Mouse (Mus musculus): ENCODE results near the gene Cpeb3.

The Cpeb3 gene

GRCm38 (mm10) chr19:37084546-37084945, 123.9 kb downstream of the Cpeb3 start:
- no peak for DNase-seq (ENCODE audit: low spot score)

- no peak for DNase-seq (ENCODE audit: low spot score)
Observed at GRCm38 (mm10) chr19:37081467-37081866, 126.9 kb downstream of the Cpeb3 start.

- no peak for DNase-seq (ENCODE audit: low spot score)
Observed at GRCm38 (mm10) chr19:37079151-37079550, 129.2 kb downstream of the Cpeb3 start.

GRCm38 (mm10) chr19:37078571-37078970, 129.8 kb downstream of the Cpeb3 start:
- DNase-seq (ENCODE audit: low spot score), result peak; percentile 28

- DNase-seq (ENCODE audit: low spot score), result peak; percentile 55
Observed at GRCm38 (mm10) chr19:37078064-37078463, 130.3 kb downstream of the Cpeb3 start.

GRCm38 (mm10) chr19:37077258-37077657, 131.1 kb downstream of the Cpeb3 start:
- peak; percentile 28 for DNase-seq (ENCODE audit: low spot score)

GRCm38 (mm10) chr19:37076646-37077045, 131.8 kb downstream of the Cpeb3 start:
- peak; percentile 39 for DNase-seq (ENCODE audit: low spot score)

- DNase-seq (ENCODE audit: low spot score), result no peak
Observed at GRCm38 (mm10) chr19:37076116-37076515, 132.3 kb downstream of the Cpeb3 start.

- DNase-seq (ENCODE audit: low spot score), result no peak
Observed at GRCm38 (mm10) chr19:37075690-37076089, 132.7 kb downstream of the Cpeb3 start.

- no peak for DNase-seq (ENCODE audit: low spot score)
Observed at GRCm38 (mm10) chr19:37074726-37075125, 133.7 kb downstream of the Cpeb3 start.

- DNase-seq (ENCODE audit: low spot score), result no peak
Observed at GRCm38 (mm10) chr19:37074276-37074675, 134.1 kb downstream of the Cpeb3 start.

- no peak for DNase-seq (ENCODE audit: low spot score)
Observed at GRCm38 (mm10) chr19:37072871-37073629, 135.4 kb downstream of the Cpeb3 start.

GRCm38 (mm10) chr19:37069243-37069642, 139.2 kb downstream of the Cpeb3 start:
- no peak for DNase-seq (ENCODE audit: low spot score)

- no peak for DNase-seq (ENCODE audit: low spot score)
Observed at GRCm38 (mm10) chr19:37060078-37060477, 148.3 kb downstream of the Cpeb3 start.

GRCm38 (mm10) chr19:37059623-37060022, 148.8 kb downstream of the Cpeb3 start:
- DNase-seq (ENCODE audit: low spot score), result no peak

- DNase-seq (ENCODE audit: low spot score), result no peak
Observed at GRCm38 (mm10) chr19:37057161-37057905, 151.1 kb downstream of the Cpeb3 start.

GRCm38 (mm10) chr19:37055976-37056556, 152.3 kb downstream of the Cpeb3 start:
- no peak for DNase-seq (ENCODE audit: low spot score)

- DNase-seq (ENCODE audit: low spot score), result peak; percentile 69
Observed at GRCm38 (mm10) chr19:37050643-37051345, 157.6 kb downstream of the Cpeb3 start.

GRCm38 (mm10) chr19:37048507-37048906, 159.9 kb downstream of the Cpeb3 start:
- DNase-seq (ENCODE audit: low spot score), result no peak

- peak; percentile 18 for DNase-seq (ENCODE audit: low spot score)
Observed at GRCm38 (mm10) chr19:37044431-37044830, 164.0 kb downstream of the Cpeb3 start.

- DNase-seq (ENCODE audit: low spot score), result no peak
Observed at GRCm38 (mm10) chr19:37040906-37041305, 167.5 kb downstream of the Cpeb3 start.

- DNase-seq (ENCODE audit: low spot score), result no peak
Observed at GRCm38 (mm10) chr19:37032364-37032763, 176.0 kb downstream of the Cpeb3 start.

Measured in lung, postnatal 25 days (tissue).